Mouse (Mus musculus) hindbrain, postnatal 0 days (tissue): ENCODE measurements around the gene Gm20388. TPM values are rescaled to one million over a fixed set of nuclear protein-coding genes. Genes with fewer than 3 reads are reported as not detected.

Source experiments
- ATAC-seq: fragments of 200-750 bp; cut with Nextera tagmentation; 2 replicates; pipeline ENCODE4 v1.8.0; 2017; ENCODE audit warnings: mild to moderate bottlenecking, moderate TSS enrichment, moderate library complexity
- DNase-seq: peaks from one replicate; pipeline ENCODE4 v3.0.0-alpha.2; 2015; ENCODE audit warnings: low spot score
- H3K27ac ChIP-seq: fragments of 300-500 bp; sonication (generic); 2 replicates; pipeline ENCODE4 v1.5.1; 2014; ENCODE audit warnings: mild to moderate bottlenecking
- H3K27me3 ChIP-seq: fragments of 300-500 bp; sonication (generic); 2 replicates; pipeline ENCODE4 v1.6.1; 2014; ENCODE audit warnings: low read length, mixed read lengths; ENCODE audit not compliant: insufficient read depth
- H3K36me3 ChIP-seq: fragments of 300-500 bp; sonication (generic); 2 replicates; pipeline ENCODE4 v1.6.1; 2014; ENCODE audit warnings: low read length, mixed read lengths; ENCODE audit not compliant: insufficient read depth
- H3K4me1 ChIP-seq: fragments of 300-500 bp; sonication (generic); 2 replicates; pipeline ENCODE4 v1.6.1; 2014; ENCODE audit warnings: antibody characterized with exemption, low read length, mixed read lengths; ENCODE audit not compliant: insufficient read depth
- H3K4me2 ChIP-seq: fragments of 300-500 bp; sonication (generic); 2 replicates; pipeline ENCODE4 v1.6.1; 2014; ENCODE audit warnings: low read depth, mild to moderate bottlenecking, low read length, moderate library complexity, mixed read lengths
- H3K4me3 ChIP-seq: fragments of 300-500 bp; sonication (generic); 2 replicates; pipeline ENCODE4 v1.5.1; 2014; ENCODE audit warnings: low read length
- H3K9ac ChIP-seq: fragments of 300-500 bp; sonication (generic); replicated peaks from 2 replicates; pipeline ENCODE4 v1.6.1; 2014; ENCODE audit warnings: mild to moderate bottlenecking, low read length, moderate library complexity, mixed read lengths
- H3K9me3 ChIP-seq: fragments of 300-500 bp; sonication (generic); 2 replicates; pipeline ENCODE4 v1.6.1; 2016; ENCODE audit warnings: low read length, mixed read lengths
- CTCF ChIP-seq: IDR thresholded peaks from 2 replicates; pipeline ENCODE4 v1.5.1; 2016; ENCODE audit warnings: antibody characterized with exemption, control low read depth, low read depth
- WGBS: fragments of 180-500 bp; shearing (Covaris S2); extraction: QIAGEN DNeasy Blood & Tissue Kit; methylation state at CpG from one replicate; pipeline ENCODE4 v1.1.7; 2014; 5-methylcytosine and 5-hydroxymethylcytosine counted together
- polyA plus RNA-seq: library from polyadenylated mRNA; unstranded; fragments of >200 nt; fragmentation: Nextera tagmentation; extraction: Ambion mirVana; gene quantifications from 2 replicates; pipeline ENCODE4 v1.2.1, GENCODE M21; 2015
- total RNA-seq: library from RNA; depleted of rRNA; stranded (reverse); fragments of >200 nt; gene quantifications from 2 replicates; pipeline ENCODE4 v1.2.3, GENCODE M21; 2014

The Gm20388 gene
- total and polyA plus RNA-seq, 2 experiments from 2014 or later, result 71.3 TPM; not detected in 1

DNA sequence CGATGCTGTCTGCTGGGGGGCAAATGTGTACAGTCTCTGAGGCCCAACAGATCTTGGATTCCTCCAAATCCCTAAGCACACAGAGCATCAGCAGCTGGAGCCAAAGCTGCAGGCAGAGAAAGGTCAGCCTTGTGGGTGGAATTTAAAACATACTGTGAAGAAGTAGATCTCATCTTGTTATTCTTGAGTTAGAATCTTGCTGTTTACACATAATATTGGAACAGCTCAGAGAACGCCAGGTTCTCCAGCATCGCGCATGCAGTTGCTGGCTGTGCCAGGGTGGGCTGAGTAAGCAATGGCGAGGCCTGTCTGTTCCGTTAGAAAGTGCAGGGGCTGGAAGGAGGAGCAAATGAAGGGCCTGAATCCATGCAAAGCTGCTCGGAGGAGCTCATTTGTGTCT is 3235.7 kb downstream of the Gm20388 start:
- ATAC-seq (no peak), DNase-seq (no peak)
- TF ChIP-seq CTCF, result no peak
- Histone ChIP-seq H3K36me3 (no peaks in the 10 kb centered on the region), H3K27me3 (no peaks in the 10 kb centered on the region), H3K4me2 (no peak overlapping the region), H3K27ac (no peak overlapping the region), H3K4me1 (no peaks in the 10 kb centered on the region), H3K9ac (no peak overlapping the region), H3K4me3 (no peak overlapping the region), H3K9me3 (no peaks in the 10 kb centered on the region)
- 76% methylated on average over 7 of the region's 7 CpGs for WGBS

DNA sequence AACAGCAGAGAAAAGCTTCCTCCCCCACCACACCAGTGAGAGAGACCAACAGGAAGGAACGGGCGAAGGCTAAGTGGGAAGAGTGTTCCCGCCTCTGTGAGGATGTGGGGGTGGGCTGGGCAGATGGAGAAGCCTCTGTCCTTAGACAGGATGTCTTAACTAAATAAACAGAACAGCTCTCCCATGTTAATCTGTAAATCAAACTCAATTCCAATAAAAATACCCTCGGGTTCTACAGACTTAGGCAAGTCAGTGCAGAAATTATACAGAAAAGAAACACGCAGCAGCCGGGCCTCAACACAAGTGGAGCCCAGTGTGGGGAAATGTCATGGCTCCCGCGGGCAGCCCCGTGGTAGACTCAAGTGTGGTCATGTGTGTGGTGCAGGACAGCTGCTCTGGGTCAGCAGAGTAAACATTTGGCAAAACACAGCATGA is 3240.1 kb downstream of the Gm20388 start:
- 71% methylated on average over 9 of the region's 9 CpGs for WGBS
- Histone ChIP-seq H3K4me1 (no peaks in the 10 kb centered on the region), H3K4me3 (no peak overlapping the region), H3K27ac (no peak overlapping the region), H3K9ac (no peak overlapping the region), H3K36me3 (no peaks in the 10 kb centered on the region), H3K4me2 (no peak overlapping the region), H3K9me3 (no peaks in the 10 kb centered on the region), H3K27me3 (no peaks in the 10 kb centered on the region)
- no peak for TF ChIP-seq CTCF
- no peak for ATAC-seq
- DNase-seq, result no peak

DNA sequence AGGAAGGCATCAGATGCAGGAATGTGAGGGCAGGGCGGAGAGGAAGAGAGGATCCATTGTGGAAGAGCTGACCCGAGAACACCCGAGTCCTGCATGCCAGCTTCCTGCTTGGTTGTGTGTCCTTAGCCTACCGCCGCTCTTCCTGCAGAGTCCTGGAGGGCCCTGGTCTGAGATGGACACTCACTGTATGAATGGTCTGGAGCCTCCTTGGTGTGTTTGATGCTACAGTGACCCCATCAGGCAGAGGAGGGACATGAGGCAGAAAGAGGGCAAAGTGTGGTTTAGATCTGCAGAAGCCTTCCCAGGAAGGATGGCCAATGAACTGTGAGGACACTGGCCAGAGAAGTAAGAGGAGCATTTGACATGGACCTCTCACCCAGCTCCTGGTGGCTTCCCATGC is 3244.5 kb downstream of the Gm20388 start:
- H3K9ac ChIP-seq, result no peak overlapping the region
- WGBS, result 85% methylated on average over 5 of the region's 5 CpGs
- no peaks in the 10 kb centered on the region for H3K9me3 ChIP-seq
- peak; percentile 51; the same call in 1 of the 2 replicates for ATAC-seq
- H3K4me3 ChIP-seq, result no peak overlapping the region
- H3K4me2 ChIP-seq, result no peak overlapping the region
- peak; percentile 68 for TF ChIP-seq CTCF
- no peaks in the 10 kb centered on the region for H3K4me1 ChIP-seq
- no peaks in the 10 kb centered on the region for H3K27me3 ChIP-seq
- DNase-seq, result no peak
- no peaks in the 10 kb centered on the region for H3K36me3 ChIP-seq
- H3K27ac ChIP-seq, result no peak overlapping the region

DNA sequence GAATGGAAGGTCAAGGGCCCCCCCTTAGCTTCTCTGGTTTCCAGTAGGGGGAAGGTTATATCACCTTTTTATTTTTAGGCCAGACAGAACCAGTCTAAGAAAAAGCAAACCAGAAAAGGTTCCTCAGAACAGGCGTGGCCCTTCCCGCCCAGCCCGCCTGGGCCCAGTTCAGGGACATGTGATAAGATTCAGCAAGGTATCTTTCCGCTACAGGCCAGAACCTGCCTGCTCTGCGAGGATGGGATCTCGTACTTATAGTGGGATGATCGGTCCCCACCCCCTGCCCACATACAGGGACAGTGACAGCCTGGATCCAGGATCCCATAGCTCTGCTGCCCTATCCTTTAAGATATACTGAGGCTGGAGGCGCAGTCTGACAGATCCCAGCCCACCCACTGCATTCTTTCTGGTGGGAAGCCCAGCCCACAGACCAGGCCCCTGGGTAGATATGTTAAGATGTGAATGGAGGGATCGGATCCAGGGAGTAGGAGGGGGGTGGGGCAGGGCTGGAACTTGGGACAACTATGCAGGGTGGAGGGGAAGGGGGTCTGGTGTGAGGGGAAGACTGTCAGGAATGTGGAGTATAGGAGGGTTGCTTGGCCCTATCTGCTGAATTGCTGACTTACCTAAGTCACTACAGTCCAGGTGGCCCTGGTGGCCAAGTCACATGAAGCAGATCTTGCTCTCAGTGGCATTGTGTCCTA is 3245.6 kb downstream of the Gm20388 start:
- Histone ChIP-seq H3K27ac (no peak overlapping the region), H3K27me3 (no peaks in the 10 kb centered on the region), H3K9ac (no peak overlapping the region), H3K4me3 (no peak overlapping the region), H3K4me2 (no peak overlapping the region), H3K9me3 (no peaks in the 10 kb centered on the region), H3K4me1 (no peaks in the 10 kb centered on the region), H3K36me3 (no peaks in the 10 kb centered on the region)
- 76% methylated on average over 9 of the region's 9 CpGs for WGBS
- no peak for DNase-seq
- no peak for TF ChIP-seq CTCF
- ATAC-seq, result no peak

DNA sequence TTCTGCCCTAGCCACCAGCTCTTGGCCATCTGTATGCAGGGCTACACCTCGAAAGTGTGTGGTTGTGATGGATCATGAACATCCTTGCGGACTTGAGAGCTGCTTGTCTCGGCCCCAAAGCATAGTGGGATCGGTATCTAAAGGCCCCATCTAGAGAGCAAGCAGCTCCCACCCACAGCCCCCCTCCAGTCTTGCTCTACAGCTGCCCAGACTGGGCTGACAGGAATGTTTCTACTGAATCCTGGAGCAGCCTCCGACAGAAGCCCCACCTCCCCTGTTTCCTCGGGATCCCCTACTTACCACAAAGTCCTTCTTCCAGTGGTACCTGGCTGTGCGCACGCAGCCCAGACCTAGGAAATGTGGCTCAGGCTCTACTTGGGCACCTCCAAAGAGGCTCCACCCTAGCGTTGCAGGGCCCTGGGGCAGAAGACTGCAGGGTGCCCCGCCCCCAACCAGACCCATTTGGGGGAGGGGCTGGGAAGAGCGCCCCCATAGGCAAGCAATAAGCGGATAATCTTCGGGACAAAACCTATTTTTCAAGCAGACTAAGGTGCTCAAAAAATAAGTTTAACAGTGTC is 3247.3 kb downstream of the Gm20388 start, which contains the start of gene Sult5a1:
TSS of gene Sult5a1 (minus strand) at position 428 of the 578 bp plus-strand sequence.
- H3K9ac ChIP-seq, result no peak within 1 kb of the TSS
- no peaks in the 10 kb centered on the region for H3K4me1 ChIP-seq
- no peak within 1 kb of the TSS for H3K27ac ChIP-seq
- no peak for DNase-seq
- peak; percentile 27; the same call in 1 of the 2 replicates for TF ChIP-seq CTCF
- H3K9me3 ChIP-seq, result no peaks in the 10 kb centered on the region
- H3K4me2 ChIP-seq, result peak within 1 kb of the TSS; percentile 25
- H3K4me3 ChIP-seq, result no peak within 1 kb of the TSS
- 31% methylated on average over 13 of the region's 13 CpGs for WGBS
- ATAC-seq, result no peak
- H3K27me3 ChIP-seq, result no peaks in the 10 kb centered on the region
- H3K36me3 ChIP-seq, result no peaks in the 10 kb centered on the region

DNA sequence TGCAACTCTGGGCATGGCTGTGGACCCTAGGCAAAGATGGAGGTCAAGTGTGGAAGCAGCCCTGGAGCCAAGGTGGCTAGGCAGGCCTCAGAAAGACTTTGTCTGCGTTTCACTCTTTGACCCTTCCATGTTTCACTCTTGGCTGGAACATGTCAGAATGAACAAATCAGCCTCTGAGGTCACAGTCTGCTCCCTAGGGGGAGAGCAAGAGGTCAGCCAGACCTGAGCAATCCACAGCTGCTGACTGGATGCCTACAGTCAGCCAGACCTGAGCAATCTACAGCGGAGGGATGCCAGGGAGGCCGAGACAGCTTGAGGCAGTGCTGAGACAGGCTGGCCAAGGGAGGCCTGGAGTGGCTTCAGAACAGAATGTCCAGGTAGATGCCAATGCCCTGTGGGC is 3270.8 kb downstream of the Gm20388 start:
- H3K27ac ChIP-seq, result no peak overlapping the region
- ATAC-seq (no peak), DNase-seq (no peak)
- no peaks in the 10 kb centered on the region for H3K27me3 ChIP-seq
- no peak for TF ChIP-seq CTCF
- H3K36me3 ChIP-seq, result no peaks in the 10 kb centered on the region
- no peak overlapping the region for H3K9ac ChIP-seq
- no peaks in the 10 kb centered on the region for H3K4me1 ChIP-seq
- WGBS, result 54% methylated on average over 3 of the region's 3 CpGs
- no peak overlapping the region for H3K4me3 ChIP-seq
- no peaks in the 10 kb centered on the region for H3K9me3 ChIP-seq
- H3K4me2 ChIP-seq, result no peak overlapping the region
